Mouse (Mus musculus): ENCODE results near the gene Cep97.

DNA sequence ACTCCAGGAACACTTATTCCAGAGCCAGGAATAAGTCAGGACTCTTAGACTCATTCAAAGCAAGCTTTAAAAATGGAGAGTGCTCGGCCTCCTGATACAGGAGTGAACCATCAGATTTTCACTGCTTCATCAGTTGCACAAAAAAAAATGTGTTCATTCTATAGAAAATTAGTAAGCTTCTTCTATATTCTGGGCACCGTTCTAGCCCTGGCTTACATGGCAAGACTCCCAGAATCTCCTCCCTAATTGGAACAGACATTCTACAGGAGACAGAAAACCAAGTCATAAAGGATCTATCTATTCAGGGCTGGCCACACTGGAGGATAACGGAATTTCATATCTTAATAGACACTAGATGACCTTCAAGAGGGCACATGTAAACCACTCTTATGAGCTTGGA lies 73.6 kb downstream of the Cep97 start:
- TF ChIP-seq CTCF (IDR thresholded peaks at IDR 0.05; ENCODE audit: borderline replicate concordance, extremely low read depth, insufficient read depth, insufficient read length) = no peak
- TF ChIP-seq POLR2A (IDR thresholded peaks at IDR 0.05; ENCODE audit: borderline replicate concordance, extremely low read depth, insufficient read depth, insufficient read length, poor library complexity, severe bottlenecking) = no peak

Data from brain, embryonic 14.5 days (tissue).